Mouse (Mus musculus) stomach, postnatal 0 days (tissue): Measurements from ENCODE around the gene Ctsc.

ENCODE experiments used
- CTCF ChIP-seq: IDR thresholded peaks from 2 replicates; pipeline ENCODE4 v1.5.1; 2016; ENCODE audit warnings: antibody characterized with exemption, low read depth, mild to moderate bottlenecking, moderate library complexity
- EP300 ChIP-seq: optimal IDR thresholded peaks from 2 replicates; pipeline ENCODE3; 2016; ENCODE audit warnings: antibody characterized with exemption

DNA sequence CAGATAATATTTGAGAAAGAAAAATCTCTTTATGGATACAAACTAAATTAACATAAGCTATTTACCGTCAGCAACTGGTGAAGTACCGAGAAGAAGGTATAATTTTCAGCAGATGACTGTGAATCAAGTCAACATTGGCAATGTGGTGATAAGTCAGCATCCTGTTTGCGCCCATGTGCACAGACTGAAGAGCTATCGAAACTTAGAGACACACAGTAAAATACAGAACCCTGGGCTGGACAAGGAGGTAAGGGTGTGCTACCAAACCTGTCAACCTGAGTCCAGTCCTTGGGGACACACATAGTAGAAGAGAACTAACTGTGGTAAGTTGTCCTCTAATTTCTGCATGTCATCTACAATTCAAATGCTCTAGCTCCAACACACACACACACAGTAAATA is 47.8 kb upstream of the Ctsc start:
- TF ChIP-seq CTCF: no peak
- no peak for TF ChIP-seq EP300
